Mouse (Mus musculus) cerebellum, adult 2 months (tissue): ENCODE data around the gene Rhov.

Experiments
- CTCF ChIP-seq: fragments of 200-500 bp; IDR thresholded peaks from 2 replicates; pipeline ENCODE4 v1.5.1; 2011; ENCODE audit warnings: low read depth, mild to moderate bottlenecking, control low read depth, low read length, moderate library complexity, borderline replicate concordance; ENCODE audit not compliant: insufficient read depth
- POLR2A ChIP-seq: fragments of 200-500 bp; IDR thresholded peaks from 2 replicates; pipeline ENCODE4 v1.6.1; 2011; ENCODE audit warnings: low read length, control low read depth, borderline replicate concordance; ENCODE audit not compliant: insufficient read depth

DNA sequence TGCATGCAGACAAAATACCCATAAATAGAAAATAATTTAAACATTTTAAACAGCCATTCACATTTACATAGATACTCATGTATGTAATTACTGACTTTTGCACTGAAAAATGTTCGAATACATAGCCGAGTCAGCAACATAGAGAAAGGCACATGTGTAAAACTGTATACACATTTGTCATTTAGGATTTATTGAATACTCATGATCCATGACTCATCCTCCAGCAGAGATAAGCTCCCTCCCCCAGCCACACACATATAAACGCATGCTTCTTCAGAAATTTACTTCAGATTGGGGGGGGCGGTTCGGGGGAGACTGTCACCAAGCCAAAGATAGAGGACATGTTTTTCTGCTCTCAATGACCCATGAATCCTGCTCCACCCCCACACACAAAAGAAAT is 7.3 kb downstream of the Rhov start:
- TF ChIP-seq CTCF (no peak), POLR2A (no peak)
